Mouse (Mus musculus) kidney, embryonic 15.5 days (tissue): ENCODE results near the gene Pagr1a. TPM values are rescaled to one million over a fixed set of nuclear protein-coding genes. Genes with fewer than 3 reads are reported as not detected.

Experiments
- ATAC-seq: fragments of 200-750 bp; cut with Nextera tagmentation; replicated peaks from 2 replicates; pipeline ENCODE4 v1.8.0; 2017; ENCODE audit warnings: moderate TSS enrichment; ENCODE audit not compliant: low FRiP score
- H3K27ac ChIP-seq: fragments of 300-500 bp; sonication (generic); 2 replicates; pipeline ENCODE4 v1.5.1; 2015; ENCODE audit warnings: mild to moderate bottlenecking, inconsistent platforms
- H3K27me3 ChIP-seq: fragments of 300-500 bp; sonication (generic); 2 replicates; pipeline ENCODE4 v1.6.1; 2015; ENCODE audit warnings: inconsistent platforms
- H3K36me3 ChIP-seq: fragments of 300-500 bp; sonication (generic); 2 replicates; pipeline ENCODE4 v1.6.1; 2015; ENCODE audit warnings: inconsistent platforms
- H3K4me1 ChIP-seq: fragments of 300-500 bp; sonication (generic); 2 replicates; pipeline ENCODE4 v1.6.1; 2015; ENCODE audit warnings: inconsistent platforms
- H3K4me2 ChIP-seq: fragments of 300-500 bp; sonication (generic); 2 replicates; pipeline ENCODE4 v1.6.1; 2015; ENCODE audit warnings: moderate library complexity, mild to moderate bottlenecking, inconsistent platforms
- H3K4me3 ChIP-seq: fragments of 300-500 bp; sonication (generic); replicated peaks from 2 replicates; pipeline ENCODE4 v1.5.1; 2015; ENCODE audit warnings: mild to moderate bottlenecking, inconsistent platforms
- H3K9ac ChIP-seq: fragments of 300-500 bp; sonication (generic); 2 replicates; pipeline ENCODE4 v1.6.1; 2015; ENCODE audit warnings: mild to moderate bottlenecking, inconsistent platforms
- H3K9me3 ChIP-seq: fragments of 300-500 bp; sonication (generic); replicated peaks from 2 replicates; pipeline ENCODE4 v1.6.1; 2016; ENCODE audit warnings: inconsistent platforms
- WGBS: fragments of 180-500 bp; shearing (Covaris S2); methylation state at CpG from one replicate; pipeline ENCODE4 v1.1.7; 2015; ENCODE audit warnings: mixed read lengths; 5-methylcytosine and 5-hydroxymethylcytosine counted together
- polyA plus RNA-seq: library from polyadenylated mRNA; unstranded; fragments of >200 nt; fragmentation: Nextera tagmentation; extraction: Ambion mirVana; gene quantifications from 2 replicates; pipeline ENCODE4 v1.2.1, GENCODE M21; 2015

Pagr1a gene
- polyA plus RNA-seq = 44.8 and 59.5 TPM in 2 replicates

GRCm38 (mm10) chr7:127016971-127017949 lies at the start of gene Pagr1a:
Pagr1a (minus strand) TSS chr7:127017352.
- H3K36me3 ChIP-seq = peaks cover 34% of the 10 kb centered on the region
- H3K4me3 ChIP-seq = peak within 1 kb of the TSS; percentile 69
- H3K9ac ChIP-seq = peak within 1 kb of the TSS; percentile 81
- H3K4me2 ChIP-seq = peak within 1 kb of the TSS; percentile 92
- peak; percentile 76 for ATAC-seq
- peaks cover 81% of the 10 kb centered on the region for H3K4me1 ChIP-seq
- peak within 1 kb of the TSS; percentile 96 for H3K27ac ChIP-seq
- H3K27me3 ChIP-seq = no peaks in the 10 kb centered on the region
- WGBS = 4% methylated on average over 39 of the region's 39 CpGs
- no peaks in the 10 kb centered on the region for H3K9me3 ChIP-seq

GRCm38 (mm10) chr7:127066317-127066716 lies 49.2 kb upstream of the Pagr1a start:
- no peak overlapping the region for H3K27ac ChIP-seq
- ATAC-seq = no peak

GRCm38 (mm10) chr7:127065538-127065937 lies 48.4 kb upstream of the Pagr1a start:
- WGBS = 89% methylated on average over 6 of the region's 6 CpGs
- H3K9me3 ChIP-seq = no peaks in the 10 kb centered on the region
- H3K27me3 ChIP-seq = no peaks in the 10 kb centered on the region
- peaks cover 5% of the 10 kb centered on the region; the same call in 1 of the 2 replicates for H3K4me1 ChIP-seq
- no peak overlapping the region for H3K9ac ChIP-seq
- no peaks in the 10 kb centered on the region for H3K36me3 ChIP-seq
- H3K4me2 ChIP-seq = no peak overlapping the region
- no peak overlapping the region for H3K27ac ChIP-seq
- no peak overlapping the region for H3K4me3 ChIP-seq
- ATAC-seq = no peak

More at GRCm38 (mm10) chr7:127066317-127066716, 49.2 kb upstream of the Pagr1a start:
- no peaks in the 10 kb centered on the region for H3K27me3 ChIP-seq
- no peaks in the 10 kb centered on the region for H3K36me3 ChIP-seq
- H3K4me2 ChIP-seq = no peak overlapping the region
- H3K9me3 ChIP-seq = no peaks in the 10 kb centered on the region
- H3K4me3 ChIP-seq = no peak overlapping the region
- peaks cover 5% of the 10 kb centered on the region; the same call in 1 of the 2 replicates for H3K4me1 ChIP-seq
- WGBS = 75% methylated on average over 4 of the region's 4 CpGs
- H3K9ac ChIP-seq = no peak overlapping the region

GRCm38 (mm10) chr7:127055026-127055585 lies 38.0 kb upstream of the Pagr1a start:
- Histone ChIP-seq H3K9ac (no peak overlapping the region), H3K27me3 (peaks cover 10% of the 10 kb centered on the region; the same call in 1 of the 2 replicates)
- 75% methylated on average over 5 of the region's 5 CpGs for WGBS

GRCm38 (mm10) chr7:127041851-127042672 lies 24.9 kb upstream of the Pagr1a start, which contains the start of gene Kif22:
Kif22 (minus strand) TSS chr7:127042471.
- WGBS = under 1% methylated on average over 52 of the region's 53 CpGs
- H3K4me2 ChIP-seq = peak within 1 kb of the TSS; percentile 71
- 0 out of 2 replicates have a peak, but pooled peaks cover 2% of the 10 kb centered on the region for H3K9me3 ChIP-seq
- peak within 1 kb of the TSS; percentile 78 for H3K9ac ChIP-seq
- peaks cover 21% of the 10 kb centered on the region for H3K36me3 ChIP-seq
- peak within 1 kb of the TSS; percentile 88 for H3K27ac ChIP-seq
- H3K27me3 ChIP-seq = no peaks in the 10 kb centered on the region
- ATAC-seq = peak; percentile 86
- H3K4me1 ChIP-seq = peaks cover 22% of the 10 kb centered on the region
- peak within 1 kb of the TSS; percentile 85 for H3K4me3 ChIP-seq

More at GRCm38 (mm10) chr7:127055026-127055585, 38.0 kb upstream of the Pagr1a start:
- ATAC-seq = no peak
- Histone ChIP-seq H3K27ac (no peak overlapping the region), H3K4me1 (no peaks in the 10 kb centered on the region), H3K9me3 (no peaks in the 10 kb centered on the region), H3K4me2 (no peak overlapping the region), H3K36me3 (no peaks in the 10 kb centered on the region), H3K4me3 (no peak overlapping the region)

GRCm38 (mm10) chr7:127031244-127031643 lies 14.1 kb upstream of the Pagr1a start:
- WGBS = 79% methylated on average over 1 of the region's 1 CpGs
- Histone ChIP-seq H3K9me3 (no peaks in the 10 kb centered on the region), H3K36me3 (peaks cover 83% of the 10 kb centered on the region), H3K4me2 (no peak overlapping the region), H3K4me1 (peaks cover 14% of the 10 kb centered on the region), H3K4me3 (no peak overlapping the region), H3K9ac (no peak overlapping the region), H3K27ac (no peak overlapping the region), H3K27me3 (no peaks in the 10 kb centered on the region)
- no peak for ATAC-seq

- H3K27me3 ChIP-seq = no peaks in the 10 kb centered on the region
- peaks cover 73% of the 10 kb centered on the region for H3K36me3 ChIP-seq
- 93% methylated on average over 1 of the region's 1 CpGs for WGBS
Measured at GRCm38 (mm10) chr7:127030172-127030571, 13.0 kb upstream of the Pagr1a start.

GRCm38 (mm10) chr7:127027885-127028284 lies 10.7 kb upstream of the Pagr1a start:
- ATAC-seq = no peak
- WGBS = 60% methylated on average over 8 of the region's 8 CpGs
- Histone ChIP-seq H3K4me1 (peaks cover 35% of the 10 kb centered on the region), H3K36me3 (peaks cover 68% of the 10 kb centered on the region), H3K27ac (peak overlapping the region; percentile 99), H3K4me2 (peak overlapping the region; percentile 92), H3K9ac (peak overlapping the region; percentile 14), H3K27me3 (no peaks in the 10 kb centered on the region), H3K4me3 (peak overlapping the region; percentile 77), H3K9me3 (no peaks in the 10 kb centered on the region)

More at GRCm38 (mm10) chr7:127030172-127030571, 13.0 kb upstream of the Pagr1a start:
- H3K4me3 ChIP-seq = no peak overlapping the region
- no peaks in the 10 kb centered on the region for H3K9me3 ChIP-seq
- H3K9ac ChIP-seq = no peak overlapping the region
- peaks cover 14% of the 10 kb centered on the region for H3K4me1 ChIP-seq
- ATAC-seq = no peak
- H3K27ac ChIP-seq = no peak overlapping the region
- H3K4me2 ChIP-seq = no peak overlapping the region

- under 1% methylated on average over 46 of the region's 63 CpGs for WGBS
- Histone ChIP-seq H3K36me3 (peaks cover 68% of the 10 kb centered on the region), H3K27me3 (no peaks in the 10 kb centered on the region)
Measured at GRCm38 (mm10) chr7:127026984-127027726, 10.0 kb upstream of the Pagr1a start, which contains the start of gene Maz. Maz (minus strand) TSS chr7:127027037.

GRCm38 (mm10) chr7:127026616-127026983 lies 9.4 kb upstream of the Pagr1a start:
- Histone ChIP-seq H3K27me3 (no peaks in the 10 kb centered on the region), H3K4me1 (peaks cover 47% of the 10 kb centered on the region), H3K27ac (peak overlapping the region; percentile 99), H3K9me3 (no peaks in the 10 kb centered on the region), H3K9ac (peak overlapping the region; percentile 97), H3K4me2 (peak overlapping the region; percentile 92), H3K4me3 (peak overlapping the region; percentile 77), H3K36me3 (peaks cover 67% of the 10 kb centered on the region)
- no CpG with 5 or more reads among the region's 48 CpGs for WGBS
- ATAC-seq = no peak

More at GRCm38 (mm10) chr7:127026984-127027726, 10.0 kb upstream of the Pagr1a start, which contains the start of gene Maz:
- H3K27ac ChIP-seq = peak within 1 kb of the TSS; percentile 99
- no peaks in the 10 kb centered on the region for H3K9me3 ChIP-seq
- peak within 1 kb of the TSS; percentile 97 for H3K9ac ChIP-seq
- H3K4me2 ChIP-seq = peak within 1 kb of the TSS; percentile 92
- peak within 1 kb of the TSS; percentile 77 for H3K4me3 ChIP-seq
- ATAC-seq = peak; percentile 92
- H3K4me1 ChIP-seq = peaks cover 42% of the 10 kb centered on the region
